Mouse (Mus musculus) G1E (cell line): Measurements from ENCODE around the gene Rfwd3.

Experiments
- CTCF ChIP-seq: IDR thresholded peaks from 2 replicates; pipeline ENCODE4 v1.5.1; 2012; ENCODE audit warnings: low read depth, low read length, inconsistent platforms, mixed read lengths
- GATA1 ChIP-seq: IDR thresholded peaks from 2 replicates; pipeline ENCODE4 v1.6.1; 2012; ENCODE audit warnings: borderline replicate concordance, low read length, inconsistent platforms, mixed read lengths
- GATA2 ChIP-seq: IDR thresholded peaks from 2 replicates; pipeline ENCODE4 v1.6.1; 2012; ENCODE audit warnings: low read depth, low read length, inconsistent platforms, borderline replicate concordance
- POLR2AphosphoS5 ChIP-seq: IDR thresholded peaks from 2 replicates; pipeline ENCODE4 v1.6.1; 2012; ENCODE audit warnings: low read depth, low read length, inconsistent platforms; ENCODE audit not compliant: insufficient replicate concordance
- TAL1 ChIP-seq: conservative IDR thresholded peaks from 2 replicates; pipeline ENCODE4 v1.6.1; 2012; ENCODE audit warnings: low read depth, low read length, inconsistent platforms, mixed read lengths

DNA sequence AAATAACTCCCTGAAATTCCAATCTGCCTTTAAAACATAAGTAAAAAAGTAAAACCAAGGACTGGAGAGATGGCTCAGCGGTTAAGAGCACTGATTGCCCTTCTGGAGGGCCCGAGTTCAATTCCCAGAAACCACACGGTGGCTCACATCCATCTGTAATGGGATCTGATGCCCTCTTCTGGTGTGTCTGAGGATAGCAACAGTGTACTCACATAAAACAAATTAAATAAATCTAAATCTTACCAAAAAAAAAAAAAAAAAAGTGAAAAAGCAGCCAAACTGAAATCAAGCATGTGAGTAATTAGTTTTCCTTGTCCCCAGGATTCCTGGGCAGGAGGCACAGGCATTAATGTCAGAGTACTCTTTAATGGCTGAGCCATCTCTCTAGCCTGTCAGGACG, 36.7 kb upstream of the Rfwd3 start:
- TF ChIP-seq CTCF (no peak), TAL1 (no peak), GATA1 (no peak), POLR2AphosphoS5 (no peak), GATA2 (no peak)
